Mouse (Mus musculus) erythroblast, adult 5-6 weeks (primary cell): Measurements from ENCODE around the gene Txndc16. TPM values are rescaled to one million over a fixed set of nuclear protein-coding genes. Genes with fewer than 3 reads are reported as not detected.

Source experiments
- ATAC-seq: replicated peaks from 2 replicates; pipeline ENCODE4 v1.8.0; 2016; ENCODE audit warnings: moderate number of reproducible peaks, mild to moderate bottlenecking, moderate TSS enrichment, inconsistent platforms; ENCODE audit not compliant: poor library complexity, low FRiP score, severe bottlenecking
- total RNA-seq, 2 experiments: library from RNA; stranded (forward) in 1 of 2; stranded (reverse) in 1 of 2; fragments of 150-400 nt in 1 of 2; fragments of 200-764, 138-1000 nt in 1 of 2; gene quantifications; 2 replicates each; pipeline versions ENCODE4 v1.2.3 to v1.2.4; 2015 to 2017; ENCODE audit warnings: low replicate concordance in 2 of 2

The Txndc16 gene
- total RNA-seq (2015; ENCODE audit: low replicate concordance), result 1.9 and 3.8 TPM in 2 replicates
- 4.0 and 4.3 TPM in 2 replicates for total RNA-seq (2017; ENCODE audit: low replicate concordance)

GRCm38 (mm10) chr14:45220090-45220956 lies at the start of gene Txndc16:
Gene Txndc16 (minus strand): TSS chr14:45220328.
- no peak for ATAC-seq

GRCm38 (mm10) chr14:45263831-45264592 lies 43.9 kb upstream of the Txndc16 start:
- ATAC-seq, result no peak

GRCm38 (mm10) chr14:45251548-45252076 lies 31.5 kb upstream of the Txndc16 start:
- ATAC-seq, result no peak

- ATAC-seq, result no peak
Observed at GRCm38 (mm10) chr14:45241613-45242012, 21.5 kb upstream of the Txndc16 start.

- no peak for ATAC-seq
Observed at GRCm38 (mm10) chr14:45239042-45239441, 18.9 kb upstream of the Txndc16 start.

GRCm38 (mm10) chr14:45220957-45221630 lies 966 bp upstream of the Txndc16 start:
- ATAC-seq, result no peak

- ATAC-seq, result peak; percentile 96
Observed at GRCm38 (mm10) chr14:45219281-45220089, 643 bp downstream of the Txndc16 start, which contains the start of gene Gpr137c. Gene Gpr137c (plus strand): TSS chr14:45219717.

GRCm38 (mm10) chr14:45217693-45218092 lies 2.4 kb downstream of the Txndc16 start:
- no peak for ATAC-seq

GRCm38 (mm10) chr14:45216711-45217340 lies 3.3 kb downstream of the Txndc16 start:
- no peak for ATAC-seq

GRCm38 (mm10) chr14:45211431-45211830 lies 8.7 kb downstream of the Txndc16 start:
- ATAC-seq, result no peak

- no peak for ATAC-seq
Observed at GRCm38 (mm10) chr14:45210683-45211082, 9.4 kb downstream of the Txndc16 start.

- no peak for ATAC-seq
Observed at GRCm38 (mm10) chr14:45200607-45201006, 19.5 kb downstream of the Txndc16 start.

GRCm38 (mm10) chr14:45190999-45191398 lies 29.1 kb downstream of the Txndc16 start:
- ATAC-seq, result no peak

- ATAC-seq, result no peak
Observed at GRCm38 (mm10) chr14:45181611-45182010, 38.5 kb downstream of the Txndc16 start.

GRCm38 (mm10) chr14:45179606-45180005 lies 40.5 kb downstream of the Txndc16 start:
- ATAC-seq, result no peak

GRCm38 (mm10) chr14:45179186-45179585 lies 40.9 kb downstream of the Txndc16 start:
- ATAC-seq, result no peak

GRCm38 (mm10) chr14:45175012-45175740 lies 45.0 kb downstream of the Txndc16 start:
- no peak for ATAC-seq

GRCm38 (mm10) chr14:45172260-45172659 lies 47.9 kb downstream of the Txndc16 start:
- ATAC-seq, result no peak
